Mouse (Mus musculus): ENCODE results near the gene Tspan32. TPM values are rescaled to one million over a fixed set of nuclear protein-coding genes. Genes with fewer than 3 reads are reported as not detected.

Tspan32 gene
- polyA plus RNA-seq, 1 experiment from 2014 or later: 4.6 TPM

- no peak overlapping the region for H3K27ac ChIP-seq (ENCODE audit: low read depth, low read length)
- H3K4me2 ChIP-seq (ENCODE audit: low read depth): no peak overlapping the region
- no peak overlapping the region for H3K9ac ChIP-seq (ENCODE audit: low read length)
- ATAC-seq (ENCODE audit: insufficient read depth, low FRiP score, low TSS enrichment) (no peak), DNase-seq (ENCODE audit: low spot score) (no peak)
- no peaks in the 10 kb centered on the region for H3K27me3 ChIP-seq (ENCODE audit: control insufficient read depth, insufficient read depth, low read length)
- H3K36me3 ChIP-seq (ENCODE audit: control insufficient read depth, insufficient read depth, low read length): no peaks in the 10 kb centered on the region
- no peak overlapping the region for H3K4me3 ChIP-seq (ENCODE audit: low read depth, low read length)
- no peaks in the 10 kb centered on the region for H3K4me1 ChIP-seq (ENCODE audit: control insufficient read depth, insufficient read depth, low read length)
- H3K9me3 ChIP-seq (ENCODE audit: control insufficient read depth, low read length): no peaks in the 10 kb centered on the region
- WGBS: 91% methylated on average over 8 of the region's 8 CpGs
Measured at GRCm38 (mm10) chr7:143034519-143035450, 29.9 kb downstream of the Tspan32 start.

- no peaks in the 10 kb centered on the region for H3K9me3 ChIP-seq (ENCODE audit: control insufficient read depth, low read length)
- H3K4me2 ChIP-seq (ENCODE audit: low read depth): no peak overlapping the region
- no peak overlapping the region for H3K9ac ChIP-seq (ENCODE audit: low read length)
- no peak overlapping the region for H3K27ac ChIP-seq (ENCODE audit: low read depth, low read length)
- no peaks in the 10 kb centered on the region for H3K36me3 ChIP-seq (ENCODE audit: control insufficient read depth, insufficient read depth, low read length)
- no peak for DNase-seq (ENCODE audit: low spot score)
- H3K4me3 ChIP-seq (ENCODE audit: low read depth, low read length): no peak overlapping the region
- H3K27me3 ChIP-seq (ENCODE audit: control insufficient read depth, insufficient read depth, low read length): no peaks in the 10 kb centered on the region
- H3K4me1 ChIP-seq (ENCODE audit: control insufficient read depth, insufficient read depth, low read length): no peaks in the 10 kb centered on the region
- WGBS: 75% methylated on average over 3 of the region's 3 CpGs
- ATAC-seq (ENCODE audit: insufficient read depth, low FRiP score, low TSS enrichment): no peak
Measured at GRCm38 (mm10) chr7:143036787-143037186, 31.9 kb downstream of the Tspan32 start.

GRCm38 (mm10) chr7:143037306-143037705 lies 32.5 kb downstream of the Tspan32 start:
- WGBS: 87% methylated on average over 4 of the region's 4 CpGs
- no peaks in the 10 kb centered on the region for H3K9me3 ChIP-seq (ENCODE audit: control insufficient read depth, low read length)
- no peak for DNase-seq (ENCODE audit: low spot score)
- no peaks in the 10 kb centered on the region for H3K36me3 ChIP-seq (ENCODE audit: control insufficient read depth, insufficient read depth, low read length)
- no peak overlapping the region for H3K9ac ChIP-seq (ENCODE audit: low read length)
- no peak overlapping the region for H3K27ac ChIP-seq (ENCODE audit: low read depth, low read length)
- H3K27me3 ChIP-seq (ENCODE audit: control insufficient read depth, insufficient read depth, low read length): no peaks in the 10 kb centered on the region
- no peak for ATAC-seq (ENCODE audit: insufficient read depth, low FRiP score, low TSS enrichment)
- H3K4me1 ChIP-seq (ENCODE audit: control insufficient read depth, insufficient read depth, low read length): no peaks in the 10 kb centered on the region
- H3K4me3 ChIP-seq (ENCODE audit: low read depth, low read length): no peak overlapping the region
- no peak overlapping the region for H3K4me2 ChIP-seq (ENCODE audit: low read depth)

GRCm38 (mm10) chr7:143038174-143038931 lies 33.5 kb downstream of the Tspan32 start:
- WGBS: 88% methylated on average over 3 of the region's 3 CpGs
- no peaks in the 10 kb centered on the region for H3K4me1 ChIP-seq (ENCODE audit: control insufficient read depth, insufficient read depth, low read length)
- H3K36me3 ChIP-seq (ENCODE audit: control insufficient read depth, insufficient read depth, low read length): no peaks in the 10 kb centered on the region
- H3K27me3 ChIP-seq (ENCODE audit: control insufficient read depth, insufficient read depth, low read length): no peaks in the 10 kb centered on the region
- DNase-seq (ENCODE audit: low spot score) (no peak), ATAC-seq (ENCODE audit: insufficient read depth, low FRiP score, low TSS enrichment) (no peak)
- H3K9me3 ChIP-seq (ENCODE audit: control insufficient read depth, low read length): no peaks in the 10 kb centered on the region
- H3K4me2 ChIP-seq (ENCODE audit: low read depth): no peak overlapping the region
- H3K9ac ChIP-seq (ENCODE audit: low read length): no peak overlapping the region
- H3K4me3 ChIP-seq (ENCODE audit: low read depth, low read length): no peak overlapping the region
- no peak overlapping the region for H3K27ac ChIP-seq (ENCODE audit: low read depth, low read length)

- Histone ChIP-seq H3K4me3 (ENCODE audit: low read depth, low read length) (no peak overlapping the region), H3K36me3 (ENCODE audit: control insufficient read depth, insufficient read depth, low read length) (no peaks in the 10 kb centered on the region), H3K27me3 (ENCODE audit: control insufficient read depth, insufficient read depth, low read length) (no peaks in the 10 kb centered on the region), H3K4me1 (ENCODE audit: control insufficient read depth, insufficient read depth, low read length) (no peaks in the 10 kb centered on the region), H3K9ac (ENCODE audit: low read length) (no peak overlapping the region), H3K27ac (ENCODE audit: low read depth, low read length) (no peak overlapping the region), H3K9me3 (ENCODE audit: control insufficient read depth, low read length) (no peaks in the 10 kb centered on the region), H3K4me2 (ENCODE audit: low read depth) (no peak overlapping the region)
- WGBS: 91% methylated on average over 3 of the region's 3 CpGs
- no peak for DNase-seq (ENCODE audit: low spot score)
- no peak for ATAC-seq (ENCODE audit: insufficient read depth, low FRiP score, low TSS enrichment)
Measured at GRCm38 (mm10) chr7:143040561-143040960, 35.7 kb downstream of the Tspan32 start.

- Histone ChIP-seq H3K9me3 (ENCODE audit: control insufficient read depth, low read length) (no peaks in the 10 kb centered on the region), H3K4me3 (ENCODE audit: low read depth, low read length) (no peak overlapping the region), H3K4me2 (ENCODE audit: low read depth) (no peak overlapping the region), H3K4me1 (ENCODE audit: control insufficient read depth, insufficient read depth, low read length) (no peaks in the 10 kb centered on the region), H3K9ac (ENCODE audit: low read length) (no peak overlapping the region), H3K27ac (ENCODE audit: low read depth, low read length) (no peak overlapping the region), H3K27me3 (ENCODE audit: control insufficient read depth, insufficient read depth, low read length) (no peaks in the 10 kb centered on the region), H3K36me3 (ENCODE audit: control insufficient read depth, insufficient read depth, low read length) (no peaks in the 10 kb centered on the region)
- ATAC-seq (ENCODE audit: insufficient read depth, low FRiP score, low TSS enrichment): no peak
- DNase-seq (ENCODE audit: low spot score): no peak
- 76% methylated on average over 3 of the region's 3 CpGs for WGBS
Measured at GRCm38 (mm10) chr7:143041138-143041822, 36.4 kb downstream of the Tspan32 start.

GRCm38 (mm10) chr7:143042089-143042488 lies 37.2 kb downstream of the Tspan32 start:
- DNase-seq (ENCODE audit: low spot score) (no peak), ATAC-seq (ENCODE audit: insufficient read depth, low FRiP score, low TSS enrichment) (no peak)
- no peaks in the 10 kb centered on the region for H3K27me3 ChIP-seq (ENCODE audit: control insufficient read depth, insufficient read depth, low read length)
- no peak overlapping the region for H3K4me2 ChIP-seq (ENCODE audit: low read depth)
- H3K4me1 ChIP-seq (ENCODE audit: control insufficient read depth, insufficient read depth, low read length): no peaks in the 10 kb centered on the region
- H3K36me3 ChIP-seq (ENCODE audit: control insufficient read depth, insufficient read depth, low read length): no peaks in the 10 kb centered on the region
- H3K4me3 ChIP-seq (ENCODE audit: low read depth, low read length): no peak overlapping the region
- no peak overlapping the region for H3K27ac ChIP-seq (ENCODE audit: low read depth, low read length)
- H3K9me3 ChIP-seq (ENCODE audit: control insufficient read depth, low read length): no peaks in the 10 kb centered on the region
- WGBS: 74% methylated on average over 3 of the region's 3 CpGs
- no peak overlapping the region for H3K9ac ChIP-seq (ENCODE audit: low read length)

GRCm38 (mm10) chr7:143042897-143043300 lies 38.1 kb downstream of the Tspan32 start:
- Histone ChIP-seq H3K4me3 (ENCODE audit: low read depth, low read length) (no peak overlapping the region), H3K9ac (ENCODE audit: low read length) (no peak overlapping the region), H3K27ac (ENCODE audit: low read depth, low read length) (no peak overlapping the region), H3K4me2 (ENCODE audit: low read depth) (no peak overlapping the region), H3K36me3 (ENCODE audit: control insufficient read depth, insufficient read depth, low read length) (no peaks in the 10 kb centered on the region), H3K9me3 (ENCODE audit: control insufficient read depth, low read length) (no peaks in the 10 kb centered on the region), H3K4me1 (ENCODE audit: control insufficient read depth, insufficient read depth, low read length) (no peaks in the 10 kb centered on the region), H3K27me3 (ENCODE audit: control insufficient read depth, insufficient read depth, low read length) (no peaks in the 10 kb centered on the region)
- DNase-seq (ENCODE audit: low spot score) (no peak), ATAC-seq (ENCODE audit: insufficient read depth, low FRiP score, low TSS enrichment) (no peak)
- WGBS: 87% methylated on average over 3 of the region's 3 CpGs
